Mouse (Mus musculus) CD4-positive helper T cell, adult 2 months (primary cell): ENCODE measurements around the gene Pecam1.

Experiments
- DNase-seq: peaks from one replicate; pipeline ENCODE4 v3.0.0-alpha.2; 2012; ENCODE audit warnings: low read depth, missing footprints, low spot score

The Pecam1 gene

DNA sequence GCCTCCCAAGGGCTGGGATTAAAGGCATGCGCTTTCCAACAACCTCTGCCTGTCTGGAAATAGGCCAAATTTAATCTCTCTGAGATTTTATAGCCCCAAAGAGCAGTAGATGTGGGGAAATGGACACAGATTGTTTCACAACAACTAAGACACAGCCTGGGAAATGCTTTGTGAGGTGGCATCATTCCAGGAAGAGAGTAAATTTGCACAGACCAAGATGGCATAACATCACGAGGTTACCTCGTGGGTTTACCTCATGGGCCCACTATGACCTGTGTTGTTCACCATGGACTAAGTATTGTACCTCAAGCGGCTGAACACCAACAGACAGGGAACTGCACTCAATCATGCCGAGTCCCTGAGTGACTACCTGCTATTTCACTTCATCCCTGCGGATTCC lies 52.1 kb downstream of the Pecam1 start:
- DNase-seq = no peak

DNA sequence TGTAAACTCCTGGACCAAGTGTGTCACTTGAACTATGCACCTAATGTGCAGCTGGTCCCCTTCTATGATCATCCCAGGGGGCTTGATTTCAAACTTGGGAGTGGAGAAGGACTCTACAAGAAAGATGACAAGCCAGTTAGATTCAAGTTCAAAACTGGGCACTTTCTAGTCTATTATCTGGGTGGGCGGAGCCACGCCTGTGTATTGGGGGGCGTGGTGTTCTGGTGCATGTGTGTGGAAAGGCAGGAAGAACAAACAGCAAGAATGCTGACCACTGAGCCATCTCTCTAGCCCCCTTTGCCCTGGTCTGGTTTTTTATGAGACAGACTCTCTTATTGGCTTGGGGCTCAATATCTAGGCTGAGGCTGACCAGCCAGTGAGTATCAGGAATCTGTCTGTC lies 54.5 kb downstream of the Pecam1 start:
- DNase-seq = no peak

- DNase-seq = no peak
Observed at GRCm38 (mm10) chr11:106692890-106693289, 57.5 kb downstream of the Pecam1 start.

- DNase-seq = peak; percentile 65
Observed at GRCm38 (mm10) chr11:106688375-106688774, 62.1 kb downstream of the Pecam1 start.

GRCm38 (mm10) chr11:106687293-106687692 lies 63.1 kb downstream of the Pecam1 start:
- no peak for DNase-seq

DNA sequence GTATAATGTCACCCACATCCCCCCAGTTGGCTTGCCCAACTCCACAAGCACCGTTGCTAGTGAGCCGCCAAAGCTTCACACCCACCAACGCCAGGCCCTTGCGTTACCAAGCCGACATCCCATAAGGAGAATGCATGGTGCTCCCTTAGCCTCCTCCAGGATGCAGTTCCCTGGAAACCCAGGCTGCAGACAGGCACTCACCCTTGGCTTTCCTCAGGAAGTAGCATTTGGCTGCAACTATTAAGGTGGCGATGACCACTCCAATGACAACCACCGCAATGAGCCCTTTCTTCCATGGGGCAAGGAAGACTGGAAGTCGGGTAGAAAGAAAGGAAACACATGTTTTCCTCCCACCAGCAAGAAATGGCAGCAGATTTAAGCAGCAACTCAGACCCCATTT lies 66.4 kb downstream of the Pecam1 start:
- no peak for DNase-seq

DNA sequence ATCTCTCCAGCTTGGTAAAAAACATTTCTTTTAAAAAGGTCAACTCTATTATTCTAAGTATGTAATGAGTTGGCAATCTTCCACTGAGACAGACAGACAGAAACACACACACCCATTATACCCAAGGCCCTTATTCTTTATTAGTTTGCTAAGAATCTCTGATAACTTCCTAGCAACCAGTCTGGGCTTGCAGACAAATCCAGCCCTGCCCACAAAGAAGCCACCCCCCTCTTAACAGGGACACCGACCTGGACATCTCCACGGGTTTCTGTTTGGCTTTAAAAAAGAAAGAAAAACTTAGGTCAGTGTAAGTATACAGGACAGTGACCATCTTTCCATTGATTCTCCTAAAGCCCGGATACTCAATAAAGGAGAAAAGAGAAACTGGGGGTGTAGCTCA lies 67.1 kb downstream of the Pecam1 start:
- DNase-seq = no peak

- peak; percentile 37 for DNase-seq
Observed at GRCm38 (mm10) chr11:106681138-106681537, 69.3 kb downstream of the Pecam1 start.

GRCm38 (mm10) chr11:106679874-106680273 lies 70.6 kb downstream of the Pecam1 start:
- DNase-seq = peak; percentile 25

DNA sequence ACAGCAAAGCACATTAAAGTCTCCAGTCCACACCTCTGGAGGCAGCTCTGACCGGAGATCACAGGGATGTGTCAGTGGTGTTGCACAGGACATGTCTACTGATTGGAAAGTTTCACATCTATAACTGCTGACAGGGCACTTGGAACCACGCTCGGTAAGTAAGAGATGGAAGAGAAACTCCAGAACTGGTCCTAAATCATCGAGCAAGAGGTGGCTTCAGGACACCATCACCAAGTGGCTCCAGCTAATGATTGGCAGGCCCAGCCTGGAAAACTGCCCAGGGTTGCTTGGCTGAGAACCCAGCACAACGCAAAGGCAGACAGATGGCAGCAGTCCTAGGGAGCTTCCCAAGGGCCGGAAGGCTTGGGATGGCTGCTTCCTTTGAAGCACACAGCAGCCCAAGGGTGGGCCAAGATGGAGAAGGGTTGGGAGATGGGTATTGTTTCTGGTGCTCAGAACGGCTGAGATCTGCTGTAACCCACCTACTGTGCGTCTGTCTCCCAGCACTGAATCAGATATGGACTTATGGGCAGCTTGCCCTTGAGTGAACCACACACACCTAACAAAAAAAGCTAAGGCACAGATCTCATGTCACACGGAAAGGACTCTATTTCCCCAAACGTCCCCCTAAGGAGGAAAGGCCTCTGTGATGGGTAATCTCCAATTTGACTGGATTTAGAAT lies 72.4 kb downstream of the Pecam1 start:
- DNase-seq = no peak

- no peak for DNase-seq
Observed at GRCm38 (mm10) chr11:106677331-106677730, 73.1 kb downstream of the Pecam1 start.

- DNase-seq = no peak
Observed at GRCm38 (mm10) chr11:106675875-106676274, 74.6 kb downstream of the Pecam1 start.

DNA sequence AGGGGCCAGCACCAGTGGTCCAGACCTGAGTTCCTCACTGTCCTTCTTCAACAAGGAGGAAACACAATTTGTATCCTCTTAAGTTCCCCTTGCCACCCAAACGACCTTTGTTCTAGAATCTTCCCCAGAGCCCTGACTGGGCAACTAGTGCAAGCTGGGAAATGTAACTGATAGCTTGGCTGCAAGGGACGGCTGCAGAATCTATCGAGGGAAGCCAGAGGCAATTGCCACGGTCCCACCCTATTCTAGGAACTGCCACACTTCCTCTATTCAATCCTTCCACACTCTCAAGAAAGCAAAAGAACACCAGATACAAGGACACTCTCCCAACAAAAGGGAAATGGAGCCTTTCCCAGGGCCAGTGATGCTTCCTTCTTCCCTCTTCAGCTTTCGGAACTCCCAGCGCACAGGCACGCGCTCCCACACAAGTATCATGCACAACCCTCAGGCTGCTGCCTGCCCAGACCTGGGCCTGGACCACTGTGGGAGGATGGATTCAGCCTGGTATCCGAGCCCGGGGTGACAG lies 75.2 kb downstream of the Pecam1 start:
- DNase-seq = no peak

- peak; percentile 89 for DNase-seq
Observed at GRCm38 (mm10) chr11:106674612-106675153, 75.7 kb downstream of the Pecam1 start.

DNA sequence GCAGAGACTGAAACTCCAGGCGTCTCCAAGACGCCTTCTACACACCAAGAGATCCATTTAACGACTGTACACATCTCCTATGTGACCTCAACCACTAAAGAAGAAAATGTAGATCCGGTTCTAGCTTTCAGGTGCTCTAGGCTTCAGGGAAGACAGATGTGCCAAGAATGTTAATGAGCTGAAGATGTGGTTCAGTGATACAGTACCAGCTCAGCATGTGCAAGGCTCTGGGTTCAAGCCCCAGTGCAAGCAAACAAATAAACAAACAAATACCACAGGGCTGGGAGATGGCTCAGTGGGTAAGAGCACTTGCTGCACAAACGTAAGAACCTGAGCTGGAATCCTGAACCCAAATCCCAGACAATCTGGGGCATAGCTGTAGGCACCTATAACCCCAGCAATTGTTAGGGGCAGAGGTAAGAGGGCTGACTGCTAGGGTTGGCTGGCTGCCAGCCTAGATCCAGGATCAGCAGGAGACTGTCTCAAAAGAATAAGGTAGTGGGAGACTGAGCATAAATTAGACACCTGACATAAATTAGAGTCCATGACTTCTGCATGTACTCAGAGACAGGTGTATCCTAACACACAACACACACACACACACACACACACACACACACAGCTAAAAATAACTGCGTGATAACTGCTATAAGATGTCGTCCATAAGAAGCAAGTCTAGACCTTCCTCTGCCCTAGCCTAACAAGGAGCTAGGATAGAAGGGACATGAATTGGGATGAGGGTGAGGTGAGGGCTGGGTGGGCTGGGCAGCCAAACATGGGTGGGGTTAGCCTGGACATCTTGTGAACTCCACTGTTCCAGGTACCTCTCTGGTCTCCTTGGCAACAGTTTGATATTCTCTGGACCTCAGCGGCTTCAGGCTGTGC lies 76.5 kb downstream of the Pecam1 start:
- DNase-seq = peak; percentile 36

DNA sequence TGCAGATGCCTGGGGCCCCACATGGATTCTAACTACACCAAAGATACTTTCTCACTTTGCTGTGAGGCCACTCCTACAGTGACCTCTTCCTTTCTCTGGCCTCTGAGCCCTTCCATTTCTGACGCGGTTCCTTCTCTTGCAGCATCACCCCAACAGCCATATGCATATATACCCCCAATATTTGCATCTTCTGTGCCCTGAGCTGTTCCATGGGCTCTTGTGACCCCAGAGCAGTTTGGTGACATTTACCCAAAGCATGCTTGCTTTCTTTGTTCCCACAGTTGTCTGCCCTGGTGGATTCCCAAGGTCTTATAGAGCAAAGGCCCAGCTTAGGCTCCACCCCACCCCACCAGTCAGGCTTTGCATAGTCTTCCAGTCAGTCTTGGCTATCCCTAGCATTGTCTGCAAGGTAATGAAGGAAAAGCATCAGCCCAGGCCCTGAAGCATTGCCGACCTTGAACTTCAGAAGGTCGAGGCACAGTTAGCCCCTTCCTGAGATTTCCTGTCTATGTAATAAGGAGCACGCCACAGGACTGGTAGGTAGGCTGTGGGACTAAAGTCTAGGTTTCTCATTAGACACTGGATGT lies 77.4 kb downstream of the Pecam1 start:
- DNase-seq = no peak

DNA sequence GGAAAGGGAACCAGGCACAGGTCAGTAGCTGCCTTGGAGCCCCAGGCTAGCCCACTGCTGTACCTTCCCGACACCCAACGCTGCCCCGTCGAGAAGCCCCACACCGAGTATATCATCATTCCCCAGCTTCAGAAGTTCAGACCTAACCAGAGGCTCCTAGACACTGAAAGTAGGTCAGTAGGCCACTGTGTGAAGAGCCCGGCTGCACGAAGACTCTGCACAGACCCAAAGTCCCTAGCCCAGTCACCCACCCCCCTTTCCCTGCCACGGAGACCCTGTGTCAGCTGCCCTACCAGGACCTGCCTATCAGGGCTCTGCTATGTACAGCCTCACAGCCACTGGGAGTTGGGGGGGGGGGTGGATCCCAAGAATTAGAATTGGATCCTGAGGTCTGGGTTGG lies 78.6 kb downstream of the Pecam1 start:
- no peak for DNase-seq

DNA sequence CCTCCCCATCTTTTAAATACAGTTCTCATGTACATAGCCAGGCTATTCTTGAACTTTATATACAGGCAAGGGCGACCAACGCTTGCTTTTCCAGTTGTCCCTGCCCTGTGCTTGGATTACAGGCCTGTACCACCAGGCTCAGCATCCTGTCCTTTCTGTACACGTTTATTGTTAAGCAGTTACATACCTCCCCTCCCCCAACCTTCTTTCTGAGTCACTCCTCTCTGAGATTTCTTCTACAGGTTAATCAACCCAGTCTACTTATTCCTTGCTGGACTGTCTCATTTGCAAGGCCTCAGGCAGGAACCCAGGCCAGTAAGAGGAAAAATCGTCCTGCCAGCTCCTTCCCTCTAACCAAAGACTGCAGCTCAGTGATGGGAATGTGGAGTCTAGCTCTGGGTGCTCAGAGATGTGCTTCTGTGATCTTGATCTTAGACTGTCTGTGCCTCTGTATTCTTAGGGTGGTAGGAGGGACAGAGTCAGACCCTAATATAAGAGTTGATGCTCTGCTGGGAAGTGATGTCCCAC lies 79.4 kb downstream of the Pecam1 start:
- DNase-seq = peak; percentile 32

DNA sequence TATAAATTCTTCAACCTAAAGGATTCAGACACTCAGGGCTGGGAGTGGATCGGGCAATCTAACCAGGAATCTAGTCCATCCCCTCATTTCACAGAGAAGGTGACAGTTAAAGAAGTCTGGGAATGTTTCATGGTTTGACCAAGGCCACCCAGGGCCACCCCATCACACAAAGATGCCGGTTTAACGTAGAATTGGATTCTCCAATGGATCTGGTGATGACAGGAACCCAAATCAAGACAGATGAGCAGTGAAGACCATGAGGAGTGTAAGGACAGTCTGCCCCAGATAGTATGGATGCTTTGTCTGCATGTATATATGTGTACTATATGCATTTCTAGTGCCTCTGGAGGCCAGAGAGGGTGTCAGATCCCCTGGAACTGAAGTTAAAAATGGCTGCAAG lies 80.2 kb downstream of the Pecam1 start:
- no peak for DNase-seq

GRCm38 (mm10) chr11:106669873-106670173 lies 80.6 kb downstream of the Pecam1 start:
- DNase-seq = peak; percentile 51

GRCm38 (mm10) chr11:106669102-106669872 lies 81.1 kb downstream of the Pecam1 start:
- DNase-seq = no peak
